Mouse (Mus musculus): ENCODE results near the gene Klk14. TPM values are rescaled to one million over a fixed set of nuclear protein-coding genes. Genes with fewer than 3 reads are reported as not detected.

Gene Klk14
- total RNA-seq (2014; rRNA removed) (not detected in 2 replicates), polyA plus RNA-seq (2015; fragmentation: Nextera tagmentation; extraction: Ambion mirVana) (not detected in 2 replicates)

- Histone ChIP-seq H3K27ac (ENCODE audit: low read depth, low read length) (no peak within 1 kb of the TSS), H3K27me3 (ENCODE audit: insufficient read depth, low read length) (no peaks in the 10 kb centered on the region), H3K9me3 (ENCODE audit: low read length) (no peaks in the 10 kb centered on the region), H3K4me3 (ENCODE audit: low read depth, low read length) (no peak within 1 kb of the TSS), H3K9ac (no peak within 1 kb of the TSS), H3K4me1 (ENCODE audit: insufficient read depth) (no peaks in the 10 kb centered on the region), H3K36me3 (ENCODE audit: insufficient read depth) (no peaks in the 10 kb centered on the region), H3K4me2 (ENCODE audit: low read depth) (no peak within 1 kb of the TSS)
- DNase-seq (no peak), ATAC-seq (no peak)
- TF ChIP-seq CTCF (IDR thresholded peaks at IDR 0.05; ENCODE audit: low read depth), result no peak
Observed at GRCm38 (mm10) chr7:43690118-43690517, at the start of gene Klk14. Gene Klk14, plus strand, starts transcription at chr7:43690418.

GRCm38 (mm10) chr7:43642587-43642986 lies 47.6 kb upstream of the Klk14 start:
- no peak for DNase-seq
- no peaks in the 10 kb centered on the region for H3K9me3 ChIP-seq (ENCODE audit: low read length)
- ATAC-seq, result no peak
- H3K4me3 ChIP-seq (ENCODE audit: low read depth, low read length), result no peak overlapping the region
- 77% methylated on average over 5 of the region's 5 CpGs for whole genome bisulfite sequencing
- TF ChIP-seq CTCF (IDR thresholded peaks at IDR 0.05; ENCODE audit: low read depth), result no peak
- no peaks in the 10 kb centered on the region for H3K4me1 ChIP-seq (ENCODE audit: insufficient read depth)
- H3K4me2 ChIP-seq (ENCODE audit: low read depth), result no peak overlapping the region
- no peak overlapping the region for H3K9ac ChIP-seq
- no peaks in the 10 kb centered on the region for H3K36me3 ChIP-seq (ENCODE audit: insufficient read depth)
- H3K27me3 ChIP-seq (ENCODE audit: insufficient read depth, low read length), result no peaks in the 10 kb centered on the region
- H3K27ac ChIP-seq (ENCODE audit: low read depth, low read length), result no peak overlapping the region

- Histone ChIP-seq H3K4me1 (ENCODE audit: insufficient read depth) (no peaks in the 10 kb centered on the region), H3K4me2 (ENCODE audit: low read depth) (no peak overlapping the region), H3K9ac (no peak overlapping the region), H3K27me3 (ENCODE audit: insufficient read depth, low read length) (no peaks in the 10 kb centered on the region), H3K9me3 (ENCODE audit: low read length) (no peaks in the 10 kb centered on the region), H3K36me3 (ENCODE audit: insufficient read depth) (no peaks in the 10 kb centered on the region), H3K27ac (ENCODE audit: low read depth, low read length) (no peak overlapping the region), H3K4me3 (ENCODE audit: low read depth, low read length) (no peak overlapping the region)
- DNase-seq (no peak), ATAC-seq (no peak)
- WGBS, result 82% methylated on average over 17 of the region's 17 CpGs
- TF ChIP-seq CTCF (IDR thresholded peaks at IDR 0.05; ENCODE audit: low read depth), result no peak
Observed at GRCm38 (mm10) chr7:43643046-43643652, 47.1 kb upstream of the Klk14 start.

GRCm38 (mm10) chr7:43652683-43653082 lies 37.5 kb upstream of the Klk14 start:
- H3K9ac ChIP-seq, result no peak overlapping the region
- DNase-seq (no peak), ATAC-seq (no peak)
- WGBS, result 94% methylated on average over 6 of the region's 6 CpGs
- no peak overlapping the region for H3K4me3 ChIP-seq (ENCODE audit: low read depth, low read length)
- no peaks in the 10 kb centered on the region for H3K9me3 ChIP-seq (ENCODE audit: low read length)
- TF ChIP-seq CTCF (IDR thresholded peaks at IDR 0.05; ENCODE audit: low read depth), result no peak
- no peak overlapping the region for H3K27ac ChIP-seq (ENCODE audit: low read depth, low read length)
- no peaks in the 10 kb centered on the region for H3K27me3 ChIP-seq (ENCODE audit: insufficient read depth, low read length)
- no peaks in the 10 kb centered on the region for H3K36me3 ChIP-seq (ENCODE audit: insufficient read depth)
- H3K4me2 ChIP-seq (ENCODE audit: low read depth), result no peak overlapping the region
- no peaks in the 10 kb centered on the region for H3K4me1 ChIP-seq (ENCODE audit: insufficient read depth)

- ATAC-seq, result no peak
- H3K36me3 ChIP-seq (ENCODE audit: insufficient read depth), result no peaks in the 10 kb centered on the region
- no peak for DNase-seq
- WGBS, result 72% methylated on average over 3 of the region's 3 CpGs
- no peaks in the 10 kb centered on the region for H3K27me3 ChIP-seq (ENCODE audit: insufficient read depth, low read length)
- no peak for TF ChIP-seq CTCF (IDR thresholded peaks at IDR 0.05; ENCODE audit: low read depth)
- H3K27ac ChIP-seq (ENCODE audit: low read depth, low read length), result no peak overlapping the region
- no peak overlapping the region for H3K9ac ChIP-seq
- no peaks in the 10 kb centered on the region for H3K9me3 ChIP-seq (ENCODE audit: low read length)
- no peak overlapping the region for H3K4me2 ChIP-seq (ENCODE audit: low read depth)
- no peak overlapping the region for H3K4me3 ChIP-seq (ENCODE audit: low read depth, low read length)
- no peaks in the 10 kb centered on the region for H3K4me1 ChIP-seq (ENCODE audit: insufficient read depth)
Observed at GRCm38 (mm10) chr7:43654519-43654918, 35.7 kb upstream of the Klk14 start.

- no peak for TF ChIP-seq CTCF (IDR thresholded peaks at IDR 0.05; ENCODE audit: low read depth)
- no peak overlapping the region for H3K4me3 ChIP-seq (ENCODE audit: low read depth, low read length)
- ATAC-seq (no peak), DNase-seq (no peak)
- no peak overlapping the region for H3K27ac ChIP-seq (ENCODE audit: low read depth, low read length)
- H3K4me1 ChIP-seq (ENCODE audit: insufficient read depth), result no peaks in the 10 kb centered on the region
- no peaks in the 10 kb centered on the region for H3K36me3 ChIP-seq (ENCODE audit: insufficient read depth)
- H3K27me3 ChIP-seq (ENCODE audit: insufficient read depth, low read length), result no peaks in the 10 kb centered on the region
- WGBS, result 78% methylated on average over 6 of the region's 6 CpGs
- no peaks in the 10 kb centered on the region for H3K9me3 ChIP-seq (ENCODE audit: low read length)
- H3K4me2 ChIP-seq (ENCODE audit: low read depth), result no peak overlapping the region
- H3K9ac ChIP-seq, result no peak overlapping the region
Observed at GRCm38 (mm10) chr7:43656232-43656631, 34.0 kb upstream of the Klk14 start.

- WGBS, result 71% methylated on average over 1 of the region's 1 CpGs
- H3K9me3 ChIP-seq (ENCODE audit: low read length), result no peaks in the 10 kb centered on the region
- H3K9ac ChIP-seq, result no peak within 1 kb of the TSS
- no peak within 1 kb of the TSS for H3K4me2 ChIP-seq (ENCODE audit: low read depth)
- no peak for TF ChIP-seq CTCF (IDR thresholded peaks at IDR 0.05; ENCODE audit: low read depth)
- ATAC-seq, result no peak
- no peak within 1 kb of the TSS for H3K4me3 ChIP-seq (ENCODE audit: low read depth, low read length)
- no peak within 1 kb of the TSS for H3K27ac ChIP-seq (ENCODE audit: low read depth, low read length)
- H3K27me3 ChIP-seq (ENCODE audit: insufficient read depth, low read length), result no peaks in the 10 kb centered on the region
- DNase-seq, result no peak
- no peaks in the 10 kb centered on the region for H3K36me3 ChIP-seq (ENCODE audit: insufficient read depth)
- no peaks in the 10 kb centered on the region for H3K4me1 ChIP-seq (ENCODE audit: insufficient read depth)
Observed at GRCm38 (mm10) chr7:43660002-43660401, 30.2 kb upstream of the Klk14 start, which contains the start of gene Siglece. Gene Siglece, minus strand, starts transcription at chr7:43660161.

Data from forebrain, postnatal 0 days (tissue).